Mouse (Mus musculus): ENCODE results near the gene Ube2cbp. TPM values are rescaled to one million over a fixed set of nuclear protein-coding genes. Genes with fewer than 3 reads are reported as not detected.

Gene Ube2cbp
- polyA plus RNA-seq, 1 experiment from 2014 or later, result 7.4 TPM

- Histone ChIP-seq H3K4me3 (replicated peaks) (no peak overlapping the region), H3K9ac (replicated peaks) (no peak overlapping the region), H3K9me3 (no peaks in the 10 kb centered on the region), H3K4me1 (replicated peaks) (no peaks in the 10 kb centered on the region), H3K27me3 (no peaks in the 10 kb centered on the region), H3K27ac (no peak overlapping the region), H3K36me3 (no peaks in the 10 kb centered on the region), H3K4me2 (replicated peaks) (no peak overlapping the region)
- ATAC-seq, result no peak
- 96% methylated on average over 6 of the region's 6 CpGs for WGBS
Measured at GRCm38 (mm10) chr9:86419366-86419765, 45.4 kb downstream of the Ube2cbp start.

GRCm38 (mm10) chr9:86417971-86418370 lies 46.8 kb downstream of the Ube2cbp start:
- 100% methylated on average over 1 of the region's 1 CpGs for WGBS
- Histone ChIP-seq H3K9ac (replicated peaks) (no peak overlapping the region), H3K9me3 (no peaks in the 10 kb centered on the region), H3K4me1 (replicated peaks) (no peaks in the 10 kb centered on the region), H3K27me3 (no peaks in the 10 kb centered on the region), H3K4me2 (replicated peaks) (no peak overlapping the region), H3K4me3 (replicated peaks) (no peak overlapping the region), H3K36me3 (no peaks in the 10 kb centered on the region), H3K27ac (no peak overlapping the region)
- no peak for ATAC-seq

GRCm38 (mm10) chr9:86395785-86396184 lies 69.0 kb downstream of the Ube2cbp start:
- Histone ChIP-seq H3K4me3 (replicated peaks) (no peak overlapping the region), H3K36me3 (no peaks in the 10 kb centered on the region), H3K9me3 (no peaks in the 10 kb centered on the region), H3K4me1 (replicated peaks) (no peaks in the 10 kb centered on the region), H3K27ac (no peak overlapping the region), H3K4me2 (replicated peaks) (no peak overlapping the region), H3K9ac (replicated peaks) (no peak overlapping the region), H3K27me3 (no peaks in the 10 kb centered on the region)
- no peak for ATAC-seq
- 77% methylated on average over 6 of the region's 6 CpGs for WGBS

GRCm38 (mm10) chr9:86395012-86395411 lies 69.7 kb downstream of the Ube2cbp start:
- Histone ChIP-seq H3K4me3 (replicated peaks) (no peak overlapping the region), H3K9me3 (no peaks in the 10 kb centered on the region), H3K4me2 (replicated peaks) (no peak overlapping the region), H3K4me1 (replicated peaks) (no peaks in the 10 kb centered on the region), H3K27me3 (no peaks in the 10 kb centered on the region), H3K27ac (no peak overlapping the region), H3K9ac (replicated peaks) (no peak overlapping the region), H3K36me3 (no peaks in the 10 kb centered on the region)
- 89% methylated on average over 1 of the region's 1 CpGs for WGBS
- ATAC-seq, result no peak

GRCm38 (mm10) chr9:86393586-86394272 lies 71.0 kb downstream of the Ube2cbp start:
- H3K4me3 ChIP-seq (replicated peaks), result no peak overlapping the region
- H3K36me3 ChIP-seq, result no peaks in the 10 kb centered on the region
- no peaks in the 10 kb centered on the region for H3K27me3 ChIP-seq
- H3K9ac ChIP-seq (replicated peaks), result no peak overlapping the region
- no peaks in the 10 kb centered on the region for H3K9me3 ChIP-seq
- no peak overlapping the region for H3K4me2 ChIP-seq (replicated peaks)
- no peak for ATAC-seq
- no peak overlapping the region for H3K27ac ChIP-seq
- 0 out of 2 replicates have a peak, but pooled peaks cover 2% of the 10 kb centered on the region for H3K4me1 ChIP-seq (replicated peaks)
- 72% methylated on average over 8 of the region's 8 CpGs for WGBS

GRCm38 (mm10) chr9:86391467-86391866 lies 73.3 kb downstream of the Ube2cbp start:
- Histone ChIP-seq H3K4me2 (replicated peaks) (no peak overlapping the region), H3K9me3 (no peaks in the 10 kb centered on the region), H3K4me3 (replicated peaks) (no peak overlapping the region), H3K27ac (no peak overlapping the region), H3K4me1 (replicated peaks) (0 out of 2 replicates have a peak, but pooled peaks cover 5% of the 10 kb centered on the region), H3K36me3 (no peaks in the 10 kb centered on the region), H3K27me3 (no peaks in the 10 kb centered on the region), H3K9ac (replicated peaks) (no peak overlapping the region)
- ATAC-seq, result no peak

- no peaks in the 10 kb centered on the region for H3K9me3 ChIP-seq
- no peak overlapping the region for H3K4me3 ChIP-seq (replicated peaks)
- 81% methylated on average over 2 of the region's 2 CpGs for WGBS
- 0 out of 2 replicates have a peak, but pooled peaks cover 5% of the 10 kb centered on the region for H3K4me1 ChIP-seq (replicated peaks)
- ATAC-seq, result no peak
- H3K9ac ChIP-seq (replicated peaks), result no peak overlapping the region
- H3K36me3 ChIP-seq, result no peaks in the 10 kb centered on the region
- H3K27me3 ChIP-seq, result no peaks in the 10 kb centered on the region
- no peak overlapping the region for H3K4me2 ChIP-seq (replicated peaks)
- H3K27ac ChIP-seq, result no peak overlapping the region
Measured at GRCm38 (mm10) chr9:86390713-86391112, 74.0 kb downstream of the Ube2cbp start.

- Histone ChIP-seq H3K9me3 (no peaks in the 10 kb centered on the region), H3K27ac (no peak overlapping the region), H3K4me2 (replicated peaks) (no peak overlapping the region), H3K27me3 (no peaks in the 10 kb centered on the region), H3K4me1 (replicated peaks) (0 out of 2 replicates have a peak, but pooled peaks cover 5% of the 10 kb centered on the region), H3K4me3 (replicated peaks) (no peak overlapping the region), H3K36me3 (no peaks in the 10 kb centered on the region), H3K9ac (replicated peaks) (no peak overlapping the region)
- peak; percentile 43; the same call in 1 of the 2 replicates for ATAC-seq
- WGBS, result 42% methylated on average over 4 of the region's 4 CpGs
Measured at GRCm38 (mm10) chr9:86388538-86388937, 76.2 kb downstream of the Ube2cbp start.

- no peaks in the 10 kb centered on the region for H3K9me3 ChIP-seq
- WGBS, result 85% methylated on average over 2 of the region's 2 CpGs
- H3K4me1 ChIP-seq (replicated peaks), result 0 out of 2 replicates have a peak, but pooled peaks cover 3% of the 10 kb centered on the region
- H3K4me3 ChIP-seq (replicated peaks), result no peak overlapping the region
- ATAC-seq, result no peak
- H3K27me3 ChIP-seq, result no peaks in the 10 kb centered on the region
- H3K27ac ChIP-seq, result no peak overlapping the region
- no peak overlapping the region for H3K9ac ChIP-seq (replicated peaks)
- H3K36me3 ChIP-seq, result no peaks in the 10 kb centered on the region
- H3K4me2 ChIP-seq (replicated peaks), result no peak overlapping the region
Measured at GRCm38 (mm10) chr9:86376923-86377322, 87.8 kb downstream of the Ube2cbp start.

- H3K9me3 ChIP-seq, result no peaks in the 10 kb centered on the region
- no peak overlapping the region for H3K4me2 ChIP-seq (replicated peaks)
- H3K36me3 ChIP-seq, result no peaks in the 10 kb centered on the region
- 45% methylated on average over 12 of the region's 12 CpGs for WGBS
- no peak overlapping the region for H3K9ac ChIP-seq (replicated peaks)
- H3K27me3 ChIP-seq, result no peaks in the 10 kb centered on the region
- H3K4me3 ChIP-seq (replicated peaks), result no peak overlapping the region
- no peak overlapping the region for H3K27ac ChIP-seq
- peak; percentile 71 for ATAC-seq
- 0 out of 2 replicates have a peak, but pooled peaks cover 3% of the 10 kb centered on the region for H3K4me1 ChIP-seq (replicated peaks)
Measured at GRCm38 (mm10) chr9:86372783-86373567, 91.8 kb downstream of the Ube2cbp start.

- no peaks in the 10 kb centered on the region for H3K36me3 ChIP-seq
- H3K4me1 ChIP-seq (replicated peaks), result 0 out of 2 replicates have a peak, but pooled peaks cover 3% of the 10 kb centered on the region
- H3K27me3 ChIP-seq, result no peaks in the 10 kb centered on the region
- H3K4me3 ChIP-seq (replicated peaks), result no peak overlapping the region
- no peak overlapping the region for H3K9ac ChIP-seq (replicated peaks)
- 85% methylated on average over 4 of the region's 4 CpGs for WGBS
- H3K9me3 ChIP-seq, result no peaks in the 10 kb centered on the region
- no peak for ATAC-seq
- H3K27ac ChIP-seq, result no peak overlapping the region
- no peak overlapping the region for H3K4me2 ChIP-seq (replicated peaks)
Measured at GRCm38 (mm10) chr9:86369208-86369607, 95.5 kb downstream of the Ube2cbp start.

- H3K36me3 ChIP-seq, result no peaks in the 10 kb centered on the region
- H3K4me3 ChIP-seq (replicated peaks), result no peak overlapping the region
- no peaks in the 10 kb centered on the region for H3K9me3 ChIP-seq
- no peak for ATAC-seq
- H3K4me2 ChIP-seq (replicated peaks), result no peak overlapping the region
- no peak overlapping the region for H3K9ac ChIP-seq (replicated peaks)
- 87% methylated on average over 9 of the region's 9 CpGs for WGBS
- no peaks in the 10 kb centered on the region for H3K27me3 ChIP-seq
- no peak overlapping the region; the same call in 1 of the 2 replicates for H3K27ac ChIP-seq
- H3K4me1 ChIP-seq (replicated peaks), result no peaks in the 10 kb centered on the region
Measured at GRCm38 (mm10) chr9:86360536-86360935, 104.2 kb downstream of the Ube2cbp start.
